Mouse (Mus musculus): ENCODE measurements around the gene Ddx47. TPM values are rescaled to one million over a fixed set of nuclear protein-coding genes. Genes with fewer than 3 reads are reported as not detected.

Gene Ddx47
- polyA plus RNA-seq, 1 experiment from 2014 or later: 101 TPM

GRCm38 (mm10) chr6:135023379-135023778 lies 12.0 kb downstream of the Ddx47 start:
- 96% methylated on average over 14 of the region's 14 CpGs for WGBS
- H3K4me2 ChIP-seq (replicated peaks; ENCODE audit: low read depth, low read length): no peak overlapping the region
- ATAC-seq (ENCODE audit: low FRiP score): no peak
- no peaks in the 10 kb centered on the region for H3K4me1 ChIP-seq (replicated peaks; ENCODE audit: control insufficient read depth, insufficient read depth, low read length)
- no peak overlapping the region for H3K9ac ChIP-seq (ENCODE audit: low read depth, low read length)
- H3K27me3 ChIP-seq (ENCODE audit: control insufficient read depth, insufficient read depth, low read length): no peaks in the 10 kb centered on the region
- H3K36me3 ChIP-seq (ENCODE audit: control insufficient read depth, insufficient read depth, low read length): peaks cover 8% of the 10 kb centered on the region; the same call in 1 of the 2 replicates
- H3K27ac ChIP-seq (ENCODE audit: low read depth, low read length): no peak overlapping the region
- DNase-seq (ENCODE audit: low spot score): no peak
- H3K9me3 ChIP-seq (ENCODE audit: control insufficient read depth, low read length): no peaks in the 10 kb centered on the region
- no peak overlapping the region for H3K4me3 ChIP-seq (ENCODE audit: low read depth, low read length)

GRCm38 (mm10) chr6:135024781-135025420 lies 13.5 kb downstream of the Ddx47 start:
- Histone ChIP-seq H3K4me3 (ENCODE audit: low read depth, low read length) (no peak overlapping the region), H3K9me3 (ENCODE audit: control insufficient read depth, low read length) (no peaks in the 10 kb centered on the region), H3K27ac (ENCODE audit: low read depth, low read length) (no peak overlapping the region), H3K4me1 (replicated peaks; ENCODE audit: control insufficient read depth, insufficient read depth, low read length) (no peaks in the 10 kb centered on the region), H3K36me3 (ENCODE audit: control insufficient read depth, insufficient read depth, low read length) (peaks cover 5% of the 10 kb centered on the region; the same call in 1 of the 2 replicates), H3K9ac (ENCODE audit: low read depth, low read length) (no peak overlapping the region), H3K4me2 (replicated peaks; ENCODE audit: low read depth, low read length) (no peak overlapping the region), H3K27me3 (ENCODE audit: control insufficient read depth, insufficient read depth, low read length) (no peaks in the 10 kb centered on the region)
- no peak for DNase-seq (ENCODE audit: low spot score)
- ATAC-seq (ENCODE audit: low FRiP score): no peak
- 92% methylated on average over 1 of the region's 1 CpGs for WGBS

- Histone ChIP-seq H3K4me2 (replicated peaks; ENCODE audit: low read depth, low read length) (no peak overlapping the region), H3K36me3 (ENCODE audit: control insufficient read depth, insufficient read depth, low read length) (peaks cover 5% of the 10 kb centered on the region; the same call in 1 of the 2 replicates), H3K27me3 (ENCODE audit: control insufficient read depth, insufficient read depth, low read length) (no peaks in the 10 kb centered on the region), H3K4me1 (replicated peaks; ENCODE audit: control insufficient read depth, insufficient read depth, low read length) (no peaks in the 10 kb centered on the region), H3K4me3 (ENCODE audit: low read depth, low read length) (no peak overlapping the region), H3K9ac (ENCODE audit: low read depth, low read length) (no peak overlapping the region), H3K9me3 (ENCODE audit: control insufficient read depth, low read length) (no peaks in the 10 kb centered on the region), H3K27ac (ENCODE audit: low read depth, low read length) (no peak overlapping the region)
- 3% methylated on average over 3 of the region's 3 CpGs for WGBS
- ATAC-seq (ENCODE audit: low FRiP score) (peak; percentile 27; the same call in 1 of the 2 replicates), DNase-seq (ENCODE audit: low spot score) (peak; percentile 20)
These were observed 14.8 kb downstream of the Ddx47 start for GRCm38 (mm10) chr6:135026232-135026631.

- H3K4me2 ChIP-seq (replicated peaks; ENCODE audit: low read depth, low read length): no peak overlapping the region
- no peaks in the 10 kb centered on the region for H3K4me1 ChIP-seq (replicated peaks; ENCODE audit: control insufficient read depth, insufficient read depth, low read length)
- no peak overlapping the region for H3K4me3 ChIP-seq (ENCODE audit: low read depth, low read length)
- peaks cover 2% of the 10 kb centered on the region; the same call in 1 of the 2 replicates for H3K36me3 ChIP-seq (ENCODE audit: control insufficient read depth, insufficient read depth, low read length)
- H3K27me3 ChIP-seq (ENCODE audit: control insufficient read depth, insufficient read depth, low read length): no peaks in the 10 kb centered on the region
- ATAC-seq (ENCODE audit: low FRiP score) (no peak), DNase-seq (ENCODE audit: low spot score) (no peak)
- 79% methylated on average over 2 of the region's 2 CpGs for WGBS
- no peaks in the 10 kb centered on the region for H3K9me3 ChIP-seq (ENCODE audit: control insufficient read depth, low read length)
- no peak overlapping the region for H3K9ac ChIP-seq (ENCODE audit: low read depth, low read length)
- H3K27ac ChIP-seq (ENCODE audit: low read depth, low read length): no peak overlapping the region
These were observed 15.3 kb downstream of the Ddx47 start for GRCm38 (mm10) chr6:135026755-135027154.

- H3K27me3 ChIP-seq (ENCODE audit: control insufficient read depth, insufficient read depth, low read length): no peaks in the 10 kb centered on the region
- no peak overlapping the region for H3K9ac ChIP-seq (ENCODE audit: low read depth, low read length)
- DNase-seq (ENCODE audit: low spot score): no peak
- no peaks in the 10 kb centered on the region for H3K9me3 ChIP-seq (ENCODE audit: control insufficient read depth, low read length)
- H3K4me2 ChIP-seq (replicated peaks; ENCODE audit: low read depth, low read length): no peak overlapping the region
- WGBS: 74% methylated on average over 4 of the region's 4 CpGs
- no peak overlapping the region for H3K4me3 ChIP-seq (ENCODE audit: low read depth, low read length)
- no peaks in the 10 kb centered on the region for H3K36me3 ChIP-seq (ENCODE audit: control insufficient read depth, insufficient read depth, low read length)
- H3K27ac ChIP-seq (ENCODE audit: low read depth, low read length): no peak overlapping the region
- ATAC-seq (ENCODE audit: low FRiP score): no peak
- no peaks in the 10 kb centered on the region for H3K4me1 ChIP-seq (replicated peaks; ENCODE audit: control insufficient read depth, insufficient read depth, low read length)
These were observed 17.8 kb downstream of the Ddx47 start for GRCm38 (mm10) chr6:135029246-135029645.

- H3K9me3 ChIP-seq (ENCODE audit: control insufficient read depth, low read length): no peaks in the 10 kb centered on the region
- H3K27ac ChIP-seq (ENCODE audit: low read depth, low read length): no peak overlapping the region
- ATAC-seq (ENCODE audit: low FRiP score) (no peak), DNase-seq (ENCODE audit: low spot score) (no peak)
- 44% methylated on average over 3 of the region's 3 CpGs for WGBS
- no peak overlapping the region for H3K4me2 ChIP-seq (replicated peaks; ENCODE audit: low read depth, low read length)
- H3K9ac ChIP-seq (ENCODE audit: low read depth, low read length): no peak overlapping the region
- no peak overlapping the region for H3K4me3 ChIP-seq (ENCODE audit: low read depth, low read length)
- H3K4me1 ChIP-seq (replicated peaks; ENCODE audit: control insufficient read depth, insufficient read depth, low read length): no peaks in the 10 kb centered on the region
- peaks cover 2% of the 10 kb centered on the region; the same call in 1 of the 2 replicates for H3K27me3 ChIP-seq (ENCODE audit: control insufficient read depth, insufficient read depth, low read length)
- H3K36me3 ChIP-seq (ENCODE audit: control insufficient read depth, insufficient read depth, low read length): no peaks in the 10 kb centered on the region
These were observed 27.3 kb downstream of the Ddx47 start for GRCm38 (mm10) chr6:135038674-135039073.

- no peak overlapping the region for H3K9ac ChIP-seq (ENCODE audit: low read depth, low read length)
- H3K9me3 ChIP-seq (ENCODE audit: control insufficient read depth, low read length): no peaks in the 10 kb centered on the region
- H3K4me1 ChIP-seq (replicated peaks; ENCODE audit: control insufficient read depth, insufficient read depth, low read length): no peaks in the 10 kb centered on the region
- no peak for ATAC-seq (ENCODE audit: low FRiP score)
- 5% methylated on average over 21 of the region's 21 CpGs for WGBS
- no peak overlapping the region for H3K27ac ChIP-seq (ENCODE audit: low read depth, low read length)
- 0 out of 2 replicates have a peak overlapping the region, but pooled peaks have one; percentile 21 for H3K4me2 ChIP-seq (replicated peaks; ENCODE audit: low read depth, low read length)
- no peaks in the 10 kb centered on the region for H3K36me3 ChIP-seq (ENCODE audit: control insufficient read depth, insufficient read depth, low read length)
- 0 out of 2 replicates have a peak overlapping the region, but pooled peaks have one; percentile 20 for H3K4me3 ChIP-seq (ENCODE audit: low read depth, low read length)
- DNase-seq (ENCODE audit: low spot score): peak; percentile 9
- H3K27me3 ChIP-seq (ENCODE audit: control insufficient read depth, insufficient read depth, low read length): peaks cover 2% of the 10 kb centered on the region; the same call in 1 of the 2 replicates
These were observed 29.0 kb downstream of the Ddx47 start for GRCm38 (mm10) chr6:135040275-135040871.

GRCm38 (mm10) chr6:135041930-135042329 lies 30.5 kb downstream of the Ddx47 start:
- Histone ChIP-seq H3K27ac (ENCODE audit: low read depth, low read length) (no peak overlapping the region), H3K9ac (ENCODE audit: low read depth, low read length) (no peak overlapping the region), H3K9me3 (ENCODE audit: control insufficient read depth, low read length) (no peaks in the 10 kb centered on the region), H3K36me3 (ENCODE audit: control insufficient read depth, insufficient read depth, low read length) (no peaks in the 10 kb centered on the region), H3K4me2 (replicated peaks; ENCODE audit: low read depth, low read length) (no peak overlapping the region), H3K4me3 (ENCODE audit: low read depth, low read length) (no peak overlapping the region), H3K4me1 (replicated peaks; ENCODE audit: control insufficient read depth, insufficient read depth, low read length) (no peaks in the 10 kb centered on the region), H3K27me3 (ENCODE audit: control insufficient read depth, insufficient read depth, low read length) (peaks cover 2% of the 10 kb centered on the region; the same call in 1 of the 2 replicates)
- WGBS: 40% methylated on average over 3 of the region's 3 CpGs
- ATAC-seq (ENCODE audit: low FRiP score) (no peak), DNase-seq (ENCODE audit: low spot score) (no peak)

GRCm38 (mm10) chr6:135047276-135047675 lies 35.9 kb downstream of the Ddx47 start:
- ATAC-seq (ENCODE audit: low FRiP score): no peak
- 72% methylated on average over 9 of the region's 9 CpGs for WGBS

More at GRCm38 (mm10) chr6:135047276-135047675, 35.9 kb downstream of the Ddx47 start:
- H3K27ac ChIP-seq (ENCODE audit: low read depth, low read length): no peak overlapping the region
- H3K4me3 ChIP-seq (ENCODE audit: low read depth, low read length): no peak overlapping the region
- H3K9ac ChIP-seq (ENCODE audit: low read depth, low read length): no peak overlapping the region
- H3K9me3 ChIP-seq (ENCODE audit: control insufficient read depth, low read length): no peaks in the 10 kb centered on the region
- no peak overlapping the region for H3K4me2 ChIP-seq (replicated peaks; ENCODE audit: low read depth, low read length)
- no peaks in the 10 kb centered on the region for H3K4me1 ChIP-seq (replicated peaks; ENCODE audit: control insufficient read depth, insufficient read depth, low read length)
- H3K36me3 ChIP-seq (ENCODE audit: control insufficient read depth, insufficient read depth, low read length): no peaks in the 10 kb centered on the region
- no peaks in the 10 kb centered on the region for H3K27me3 ChIP-seq (ENCODE audit: control insufficient read depth, insufficient read depth, low read length)
- no peak for DNase-seq (ENCODE audit: low spot score)

Measured in hindbrain, embryonic 11.5 days (tissue).